Mouse (Mus musculus) ovary, postnatal 10 days (tissue): ENCODE data around the gene Gm21964.
A peak's percentile ranks its signal among the peaks of the same experiment; 100 is the strongest.

ENCODE experiments used
- DNase-seq: peaks from one replicate; pipeline ENCODE4 v3.0.0; 2022; ENCODE audit warnings: low spot score

Gm21964 gene

DNA sequence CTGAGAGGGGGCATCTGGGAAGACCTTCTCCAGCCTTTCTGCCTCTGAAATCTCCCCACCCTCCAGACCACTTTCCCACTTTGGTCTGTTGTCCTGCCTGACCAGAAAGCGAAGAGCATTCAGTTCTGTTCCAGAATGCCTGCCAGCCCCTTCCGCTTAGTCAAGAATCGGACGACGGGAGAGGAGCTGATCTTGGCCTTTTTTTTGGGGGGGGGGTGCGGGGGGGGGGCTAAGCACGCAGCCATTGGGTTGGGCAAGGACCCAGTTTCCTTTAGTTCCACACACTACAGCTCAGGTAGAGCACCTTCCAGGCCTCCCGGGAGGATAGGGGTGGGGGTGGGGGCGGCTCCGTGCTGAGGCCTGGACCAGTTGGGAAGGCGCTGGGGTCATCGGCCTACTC is at the start of gene Gm21964:
Gene Gm21964, plus strand, starts transcription at position 301 of the 400 bp plus-strand sequence.
- no peak for DNase-seq

DNA sequence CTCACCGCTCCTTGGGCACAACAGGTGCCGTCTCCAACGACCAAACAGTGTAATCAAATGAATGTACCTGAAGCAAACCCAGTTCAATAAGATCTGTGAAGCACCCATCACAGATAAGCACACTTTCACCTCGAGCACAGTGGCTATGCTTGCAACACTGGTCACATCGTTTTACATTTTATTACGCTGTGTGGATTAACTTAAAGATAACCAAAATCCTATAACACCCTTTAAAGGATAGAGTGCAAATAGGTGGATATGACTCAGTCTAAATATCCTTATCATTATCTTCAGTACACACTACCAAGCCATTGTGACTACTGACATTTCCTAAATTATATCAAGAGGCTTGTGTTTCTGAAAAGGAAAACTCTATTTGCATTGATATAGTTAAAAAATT is 49.8 kb upstream of the Gm21964 start:
- DNase-seq, result no peak

DNA sequence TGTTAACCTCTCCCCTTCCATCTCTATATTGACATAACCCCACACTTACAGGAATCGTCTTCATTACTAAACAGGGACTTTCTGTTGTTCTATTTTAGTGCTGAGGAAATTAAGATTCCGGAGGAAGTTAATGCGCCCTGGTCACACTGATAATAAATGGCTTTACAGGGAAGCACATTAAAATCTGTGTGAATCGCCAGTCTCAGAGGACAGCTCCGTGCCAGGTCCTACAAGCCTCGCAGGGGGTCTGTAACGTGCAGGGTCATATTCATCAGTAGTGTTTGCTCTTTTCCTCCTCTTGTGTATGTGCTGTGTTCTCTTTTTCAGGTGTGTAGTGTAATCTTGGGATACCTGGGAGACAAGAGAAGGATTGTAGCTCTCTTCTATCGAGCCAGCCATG is 42.8 kb upstream of the Gm21964 start:
- no peak for DNase-seq

DNA sequence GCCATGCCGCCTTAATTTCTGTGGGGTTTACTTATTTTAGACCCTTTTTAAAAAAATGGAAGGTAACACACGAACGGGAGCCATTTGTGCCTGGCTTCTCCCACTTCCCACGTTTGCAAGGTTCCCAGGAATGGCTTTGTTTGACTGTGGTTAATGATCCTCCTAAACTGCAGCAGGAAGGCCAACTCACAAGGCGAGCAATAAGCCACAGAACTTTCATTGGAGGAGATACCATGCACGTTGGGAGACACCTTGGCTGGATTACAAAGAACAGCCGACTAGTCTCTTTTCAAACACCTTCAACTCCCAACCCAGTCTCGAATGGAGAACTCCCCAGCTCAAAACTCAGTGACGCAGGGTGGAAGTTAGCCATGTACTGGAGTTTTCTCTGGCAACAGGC is 36.8 kb upstream of the Gm21964 start:
- DNase-seq, result no peak

DNA sequence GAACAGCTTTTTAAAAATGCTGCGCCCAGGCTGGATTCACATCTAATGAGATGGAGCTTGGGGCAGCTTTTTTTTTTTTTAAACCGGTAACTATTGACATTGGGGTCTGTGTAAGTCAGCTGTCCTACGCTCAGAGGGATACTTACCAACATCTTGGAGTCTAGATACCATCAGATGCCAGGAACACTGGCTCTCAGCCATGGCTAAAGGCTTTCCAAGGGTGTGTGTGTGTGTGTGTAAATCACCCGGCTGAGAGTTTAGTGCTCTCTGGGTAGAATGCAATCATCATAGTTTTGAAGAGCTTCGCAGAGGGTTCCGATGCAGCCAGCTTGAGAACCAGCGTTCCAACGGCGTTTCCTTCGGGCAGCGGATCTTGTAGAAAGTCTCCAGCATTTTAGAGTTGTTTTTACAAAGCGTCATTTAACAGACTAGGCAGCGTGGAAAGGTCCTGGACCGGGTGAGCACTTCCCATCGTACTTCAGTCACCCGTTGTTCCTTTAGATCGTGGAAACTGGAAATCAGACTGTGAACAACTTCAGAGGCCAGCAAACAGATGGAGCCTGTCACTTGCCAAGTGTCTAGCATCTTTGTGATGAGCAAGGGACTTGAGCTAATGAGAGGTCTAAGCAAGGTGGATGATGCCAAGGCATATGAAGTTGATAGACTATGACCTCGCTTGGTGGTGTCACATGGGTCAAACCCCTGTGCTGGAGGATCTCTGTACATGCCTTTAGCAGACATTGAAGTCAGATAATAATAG is 36.2 kb upstream of the Gm21964 start:
- no peak for DNase-seq

DNA sequence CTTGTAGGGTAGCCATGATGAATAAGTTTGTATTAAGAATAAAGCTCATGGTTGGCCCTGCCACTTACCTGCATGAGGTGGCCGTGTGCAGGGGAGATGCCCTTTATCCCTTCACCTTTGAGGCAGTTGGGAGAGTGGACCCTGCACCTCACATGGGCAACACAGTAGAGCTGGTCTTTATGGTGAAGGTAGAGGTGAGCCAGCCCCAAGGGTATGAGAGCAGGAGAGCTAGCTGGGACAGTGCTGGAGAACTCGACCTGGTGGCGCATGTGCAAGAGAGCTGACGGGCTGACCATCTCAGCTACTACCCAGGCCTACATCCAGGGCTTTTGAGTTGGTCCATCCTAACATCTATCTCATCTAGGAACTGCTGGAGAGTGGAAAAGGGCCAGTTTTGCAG is 35.3 kb upstream of the Gm21964 start:
- no peak for DNase-seq

DNA sequence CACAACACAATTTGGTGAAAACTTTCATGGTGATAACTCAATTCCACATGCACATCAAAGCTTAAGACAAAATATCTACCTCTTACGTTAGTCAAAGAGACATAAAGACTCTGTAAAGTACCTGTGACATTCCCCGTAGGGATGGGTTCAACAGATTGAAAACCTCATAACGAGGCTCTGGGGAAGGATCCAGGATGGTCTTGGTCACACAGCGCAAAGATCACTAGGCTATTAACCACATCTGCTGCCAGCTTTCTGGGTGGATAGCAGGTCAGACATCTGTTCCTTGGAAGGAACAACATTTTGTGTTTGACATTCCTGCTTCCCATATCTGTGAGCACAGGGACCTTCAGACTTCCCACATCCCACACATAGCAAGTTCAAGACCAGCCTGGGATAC is 31.3 kb upstream of the Gm21964 start:
- no peak for DNase-seq

DNA sequence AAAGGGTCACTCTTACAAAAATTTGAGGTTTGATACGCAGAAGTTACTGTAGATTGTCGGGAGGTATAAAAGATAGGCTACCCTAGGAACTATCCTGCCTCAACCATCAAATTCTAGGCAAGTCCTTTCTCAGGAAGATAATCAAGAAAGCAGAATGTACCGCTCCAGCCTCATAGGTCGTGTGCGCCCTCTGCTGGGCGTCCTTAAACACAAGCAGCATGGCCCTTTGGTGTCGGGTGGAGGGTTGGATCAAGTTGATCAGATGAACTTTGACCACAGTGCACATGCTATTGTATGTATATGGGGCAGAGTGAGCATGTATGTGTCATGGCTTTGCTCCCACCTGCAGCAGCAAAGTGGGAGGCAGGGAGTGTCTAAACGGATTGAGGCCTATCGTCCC is 29.4 kb upstream of the Gm21964 start:
- no peak for DNase-seq

DNA sequence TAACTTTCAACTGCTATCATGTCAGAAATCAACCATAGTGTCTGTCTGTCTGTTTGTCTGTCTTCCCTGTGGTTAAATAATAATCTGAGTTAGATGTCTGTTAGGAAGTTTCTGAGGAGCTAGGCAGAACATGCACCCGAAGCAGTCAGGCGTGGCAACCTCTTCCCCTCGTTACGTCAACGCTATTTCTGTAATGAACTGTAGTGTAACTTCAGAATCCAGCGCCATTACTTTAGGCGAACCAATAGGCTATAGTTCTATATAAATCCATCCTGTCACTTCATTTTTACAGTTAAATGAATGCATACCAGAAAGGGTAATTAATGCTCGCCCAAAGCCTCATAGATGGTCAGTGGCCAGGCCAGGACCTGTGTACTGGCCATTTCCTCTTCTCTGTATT is 26.5 kb upstream of the Gm21964 start:
- no peak for DNase-seq

DNA sequence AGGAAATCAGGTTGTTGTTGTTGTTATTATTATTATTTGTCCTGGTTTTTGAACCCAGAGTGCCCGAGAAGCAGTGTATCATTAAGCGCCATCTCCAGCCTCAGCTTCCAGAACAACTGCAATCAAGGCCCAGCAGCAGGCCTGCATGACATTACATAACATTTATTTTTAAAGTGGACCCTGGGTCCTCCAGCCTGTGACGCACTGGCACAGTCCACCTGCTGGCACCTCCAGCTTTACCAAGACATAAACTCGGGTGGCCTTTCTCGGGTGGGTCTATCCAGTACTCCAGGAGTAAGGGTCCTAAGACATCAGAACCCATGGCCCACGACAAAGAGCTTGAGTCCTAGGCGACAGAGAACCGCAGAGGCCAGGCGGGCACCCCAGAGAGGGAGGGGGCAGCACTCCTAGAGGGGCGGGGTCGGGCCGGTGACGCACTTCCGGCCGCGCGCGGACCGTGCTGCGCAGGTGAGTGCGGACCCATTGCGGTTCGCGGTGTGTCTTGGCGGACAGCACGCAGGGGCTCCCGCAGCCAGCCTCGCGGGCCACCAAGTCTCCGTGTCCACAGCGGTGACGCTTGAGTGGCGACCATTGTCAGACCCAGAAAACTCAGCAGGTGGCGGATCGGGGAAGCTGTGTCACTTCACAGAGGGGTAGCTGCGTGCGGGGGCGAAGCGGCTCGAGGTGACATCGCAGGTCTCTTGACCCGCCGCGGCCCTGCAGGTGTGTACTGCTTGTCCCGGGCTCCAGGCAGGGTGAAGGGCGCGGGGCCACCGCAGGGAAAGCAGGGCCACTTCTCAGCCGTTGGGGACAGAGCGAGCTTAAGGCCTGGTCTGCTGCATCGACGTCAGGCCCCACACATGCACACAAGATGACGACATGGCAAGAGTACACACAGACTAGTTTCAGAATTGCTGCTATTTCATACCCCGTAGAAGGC is 21.5 kb upstream of the Gm21964 start, which contains the start of gene Zfp612:
Gene Zfp612, plus strand, starts transcription at position 465 of the 940 bp plus-strand sequence.
- peak; percentile 27 for DNase-seq

DNA sequence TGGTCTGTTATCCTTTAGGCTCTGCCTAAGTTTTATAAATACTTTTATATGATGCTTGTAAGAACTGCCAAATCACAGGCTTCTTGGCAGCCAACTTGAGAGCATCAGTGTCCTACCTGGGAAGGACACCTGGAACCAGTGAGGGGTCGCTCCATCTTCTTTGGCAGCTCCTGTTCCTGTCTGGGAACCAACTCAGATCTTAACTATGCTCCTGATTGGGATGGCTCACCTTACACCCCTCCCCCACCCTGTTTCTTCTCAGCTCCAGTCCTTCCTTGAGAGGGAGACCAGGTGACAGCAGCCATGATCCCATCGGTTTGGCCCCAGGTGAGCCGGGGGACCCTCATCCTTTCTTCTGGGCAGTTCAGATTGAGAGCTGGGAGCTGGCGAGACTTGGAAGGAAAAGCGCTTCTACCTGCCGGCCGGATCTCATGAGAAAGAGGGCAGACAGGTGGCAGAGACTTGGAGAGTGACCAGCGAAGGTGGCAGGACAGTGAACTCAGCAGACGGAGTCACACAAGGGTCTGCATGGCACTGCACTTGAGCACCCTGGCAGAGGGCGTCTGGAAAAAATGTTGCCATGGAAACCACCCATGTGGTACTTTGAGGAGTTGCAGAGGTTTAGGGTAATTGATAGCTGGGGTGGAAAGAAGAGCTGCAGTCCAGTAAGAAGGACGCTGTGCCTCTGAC is 18.4 kb upstream of the Gm21964 start:
- no peak for DNase-seq

DNA sequence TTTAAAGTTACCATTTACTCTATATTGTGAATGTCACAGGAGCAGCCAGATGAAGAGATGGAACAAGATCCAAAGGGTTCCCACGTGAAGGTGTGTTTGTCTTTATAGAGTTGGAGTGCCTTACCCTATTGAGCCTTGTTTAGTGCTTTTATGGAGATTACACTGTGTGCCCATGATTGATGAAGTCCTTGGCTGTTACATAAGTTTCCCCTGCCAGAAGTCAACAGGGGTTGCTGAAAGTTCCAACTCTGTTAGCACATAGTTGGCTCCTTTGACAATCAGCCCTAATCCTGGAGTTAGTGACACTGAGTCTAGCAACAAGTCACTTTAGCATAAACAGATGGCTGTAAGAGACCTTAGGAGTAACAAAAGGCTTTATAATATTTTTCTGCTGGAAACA is 9.1 kb upstream of the Gm21964 start:
- no peak for DNase-seq

DNA sequence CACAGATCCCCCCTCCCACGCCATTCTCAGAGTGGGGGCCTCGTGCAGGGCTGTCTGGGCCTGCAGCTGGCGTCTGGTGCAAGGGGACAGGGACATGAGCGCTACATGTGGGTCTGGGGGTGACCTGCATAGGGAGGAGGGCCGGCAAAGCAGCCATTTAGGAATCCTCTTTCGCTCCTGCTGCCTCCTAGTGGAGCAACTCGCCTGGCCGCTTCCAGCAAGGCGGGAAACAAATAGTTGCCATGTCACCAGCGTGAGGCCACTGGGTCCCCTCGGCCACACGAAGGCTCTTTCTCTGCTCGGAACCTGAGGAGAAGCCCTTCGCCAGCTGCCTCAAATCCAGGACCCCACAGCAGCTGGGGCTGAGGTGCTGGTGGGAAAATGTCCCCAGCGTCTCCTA is 669 bp downstream of the Gm21964 start:
- no peak for DNase-seq

DNA sequence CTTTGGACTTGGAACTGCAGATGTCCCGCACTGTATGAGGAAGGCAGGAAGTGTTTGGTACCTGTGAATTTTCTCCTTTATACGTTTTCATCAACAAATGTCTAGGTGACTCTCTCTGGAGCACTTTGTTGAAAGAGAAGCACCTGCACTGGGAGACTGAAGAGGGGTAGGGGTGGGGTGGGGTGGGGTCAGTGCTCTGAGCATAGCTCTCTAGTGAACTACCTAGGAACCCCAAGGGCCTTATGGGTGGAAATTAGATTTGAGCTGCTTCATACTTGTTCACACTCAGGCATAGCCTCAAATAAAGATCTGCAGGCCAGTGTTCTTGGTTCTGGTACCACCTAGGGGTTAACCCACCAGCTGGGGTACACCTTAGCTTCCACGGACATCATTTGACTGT is 1.6 kb downstream of the Gm21964 start, which contains the start of gene Gm17720:
Gene Gm17720, minus strand, starts transcription at position 101 of the 400 bp plus-strand sequence.
- no peak for DNase-seq

DNA sequence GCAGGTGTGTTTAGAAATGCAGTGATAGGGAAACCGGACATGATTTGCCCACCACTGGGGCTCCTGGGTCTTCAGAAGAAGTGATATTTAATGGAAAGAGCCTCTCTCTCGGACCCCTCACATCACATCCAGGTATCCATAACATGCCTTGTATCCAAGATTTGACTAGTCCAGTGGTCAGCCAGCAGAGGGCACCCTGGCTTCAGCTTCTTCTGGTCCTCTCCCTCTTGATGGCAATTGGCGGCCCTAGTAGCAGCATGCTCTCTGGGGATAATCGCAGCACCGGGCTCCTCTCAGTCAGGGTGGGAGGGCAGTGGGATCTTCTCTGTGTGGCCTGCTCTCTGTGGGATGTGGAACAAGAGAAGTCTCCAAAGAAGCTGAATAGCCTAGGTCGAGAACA is 18.7 kb downstream of the Gm21964 start:
- DNase-seq, result no peak

DNA sequence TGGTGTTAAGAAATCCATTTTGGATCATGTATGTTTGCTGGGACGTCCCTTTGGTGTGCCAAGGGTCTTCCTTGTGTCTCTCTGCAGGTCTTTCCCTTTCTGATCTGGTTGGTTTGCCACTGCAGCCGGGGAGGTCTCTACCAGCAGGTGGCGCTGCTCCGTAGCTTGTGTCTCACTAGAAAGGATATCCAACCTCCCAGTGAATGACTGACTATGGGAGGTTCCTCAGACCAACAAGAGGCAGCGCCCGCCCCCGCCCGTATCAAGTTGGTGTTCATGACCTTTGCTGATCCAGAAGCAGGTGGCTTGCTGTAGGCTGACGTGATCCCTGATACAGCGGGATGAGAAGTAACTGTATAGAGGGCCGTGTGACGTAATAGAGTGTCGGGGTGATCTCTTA is 29.5 kb downstream of the Gm21964 start:
- peak; percentile 31 for DNase-seq

DNA sequence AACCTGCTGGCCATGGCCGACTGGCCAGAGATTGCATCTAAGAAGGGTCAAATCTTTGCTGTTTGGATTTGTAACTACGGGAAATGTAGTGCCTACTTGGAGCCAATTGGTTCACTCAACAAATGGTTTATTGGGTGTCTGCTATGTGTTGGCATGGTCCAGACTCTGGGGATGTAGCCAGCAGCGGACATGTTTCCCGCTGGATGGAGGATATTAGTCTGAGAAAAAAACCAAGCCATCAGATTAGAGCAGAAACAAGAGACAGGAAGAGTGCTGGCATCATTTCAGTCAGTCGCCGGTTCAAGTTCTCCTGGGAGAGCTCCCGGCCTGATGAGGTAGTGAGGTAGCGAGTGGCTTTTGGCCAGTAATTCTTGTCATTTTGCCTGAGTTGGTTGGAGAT is 33.2 kb downstream of the Gm21964 start:
- no peak for DNase-seq

DNA sequence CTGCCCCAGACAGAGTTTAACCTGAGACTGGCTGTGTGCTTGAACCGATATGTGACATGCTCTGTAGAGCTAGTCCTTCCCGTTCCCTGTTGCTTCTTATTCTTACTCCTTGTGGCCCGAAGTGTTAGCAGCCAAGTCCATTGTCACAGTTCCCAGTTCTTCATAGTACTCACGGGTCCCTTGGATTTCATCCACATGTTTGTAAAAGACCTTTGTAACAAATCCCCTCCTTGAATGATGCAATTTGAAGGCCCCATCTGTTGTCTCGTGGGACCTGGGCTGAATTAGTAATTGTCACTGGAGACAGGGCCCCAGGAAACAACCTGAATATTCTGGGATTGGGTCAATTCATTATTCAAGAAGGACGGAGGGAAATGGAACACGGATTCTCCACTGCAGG is 34.5 kb downstream of the Gm21964 start:
- DNase-seq, result no peak

DNA sequence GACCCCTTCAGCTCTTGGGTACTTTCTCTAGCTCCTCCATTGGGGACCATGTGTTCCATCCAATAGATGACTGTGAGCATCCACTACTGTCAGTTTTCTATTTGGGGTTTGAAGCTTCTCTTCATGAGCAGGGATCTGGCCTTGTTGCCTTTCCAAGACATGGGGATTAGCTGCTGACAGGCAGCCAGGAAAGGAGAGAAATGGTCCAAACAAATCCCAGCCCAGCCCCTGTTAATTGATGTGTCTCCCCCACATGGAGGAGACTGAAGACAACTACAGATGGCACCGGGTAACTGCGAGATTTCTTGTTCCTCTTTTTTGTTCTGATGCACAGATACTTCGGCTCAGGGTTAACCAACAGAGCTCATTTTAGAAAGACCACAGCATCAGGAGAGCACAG is 39.1 kb downstream of the Gm21964 start:
- DNase-seq, result no peak

DNA sequence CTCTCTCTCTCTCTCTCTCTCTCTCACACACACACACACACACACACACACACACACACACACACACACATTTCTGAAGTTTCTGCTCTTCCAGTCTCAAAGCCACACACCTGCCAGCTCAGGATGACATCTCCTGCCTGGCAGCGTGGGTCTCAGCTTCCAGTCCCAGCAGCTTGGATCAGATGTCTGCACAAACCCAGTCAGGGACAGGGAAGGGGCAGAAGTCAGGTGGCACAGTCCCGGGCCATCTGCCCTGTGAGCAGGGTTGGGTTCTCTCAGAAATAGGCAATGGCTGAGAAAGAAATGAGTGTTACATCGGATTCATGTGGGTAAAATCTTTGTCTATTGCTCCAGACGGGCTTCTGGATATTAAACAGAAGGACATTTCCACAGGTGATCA is 39.8 kb downstream of the Gm21964 start:
- no peak for DNase-seq

DNA sequence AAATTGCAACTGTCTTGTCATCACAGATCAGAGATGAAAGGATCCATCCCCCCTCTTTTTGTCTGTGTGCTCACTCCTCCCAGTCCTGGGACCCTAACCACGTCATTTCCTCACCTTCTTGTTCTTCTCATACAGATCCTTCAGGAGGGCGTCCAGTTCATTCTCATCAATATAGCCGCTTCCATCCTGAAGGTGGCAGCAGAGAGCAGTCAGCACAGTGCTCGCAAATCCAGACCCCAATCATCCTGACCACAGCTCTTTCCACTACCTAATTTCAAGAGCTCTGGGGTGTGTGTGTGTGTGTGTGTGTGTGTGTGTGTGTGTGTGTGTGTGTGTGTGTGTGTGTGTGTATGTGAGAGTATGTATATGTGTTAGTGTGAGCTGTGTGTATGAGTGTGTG is 44.5 kb downstream of the Gm21964 start:
- no peak for DNase-seq

DNA sequence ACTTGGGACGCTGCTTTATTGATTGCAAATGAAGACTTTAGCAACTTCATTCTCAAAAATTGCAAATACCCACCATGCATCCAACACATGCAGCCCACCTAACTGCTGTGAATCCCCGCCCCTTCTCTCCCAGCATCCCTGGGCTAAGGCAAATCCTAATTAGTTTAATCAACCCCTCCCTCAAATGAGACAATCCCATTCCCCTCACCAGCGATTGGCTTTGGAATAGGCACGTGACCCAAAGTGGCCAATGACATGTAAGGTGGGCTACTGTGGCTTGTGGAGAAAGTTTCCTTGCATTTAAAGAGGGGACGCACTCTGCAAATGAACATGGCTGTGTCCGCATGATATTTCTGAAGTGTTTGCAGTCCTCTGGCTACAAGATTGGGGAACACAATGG is 51.9 kb downstream of the Gm21964 start:
- DNase-seq, result no peak
